Mouse (Mus musculus): ENCODE results near the gene Urgcp. TPM values are rescaled to one million over a fixed set of nuclear protein-coding genes. Genes with fewer than 3 reads are reported as not detected.
A peak's percentile ranks its signal among the peaks of the same experiment; 100 is the strongest.

The Urgcp gene
- total RNA-seq, 2 experiments from 2014 or later = 6.8 to 7.8 TPM

DNA sequence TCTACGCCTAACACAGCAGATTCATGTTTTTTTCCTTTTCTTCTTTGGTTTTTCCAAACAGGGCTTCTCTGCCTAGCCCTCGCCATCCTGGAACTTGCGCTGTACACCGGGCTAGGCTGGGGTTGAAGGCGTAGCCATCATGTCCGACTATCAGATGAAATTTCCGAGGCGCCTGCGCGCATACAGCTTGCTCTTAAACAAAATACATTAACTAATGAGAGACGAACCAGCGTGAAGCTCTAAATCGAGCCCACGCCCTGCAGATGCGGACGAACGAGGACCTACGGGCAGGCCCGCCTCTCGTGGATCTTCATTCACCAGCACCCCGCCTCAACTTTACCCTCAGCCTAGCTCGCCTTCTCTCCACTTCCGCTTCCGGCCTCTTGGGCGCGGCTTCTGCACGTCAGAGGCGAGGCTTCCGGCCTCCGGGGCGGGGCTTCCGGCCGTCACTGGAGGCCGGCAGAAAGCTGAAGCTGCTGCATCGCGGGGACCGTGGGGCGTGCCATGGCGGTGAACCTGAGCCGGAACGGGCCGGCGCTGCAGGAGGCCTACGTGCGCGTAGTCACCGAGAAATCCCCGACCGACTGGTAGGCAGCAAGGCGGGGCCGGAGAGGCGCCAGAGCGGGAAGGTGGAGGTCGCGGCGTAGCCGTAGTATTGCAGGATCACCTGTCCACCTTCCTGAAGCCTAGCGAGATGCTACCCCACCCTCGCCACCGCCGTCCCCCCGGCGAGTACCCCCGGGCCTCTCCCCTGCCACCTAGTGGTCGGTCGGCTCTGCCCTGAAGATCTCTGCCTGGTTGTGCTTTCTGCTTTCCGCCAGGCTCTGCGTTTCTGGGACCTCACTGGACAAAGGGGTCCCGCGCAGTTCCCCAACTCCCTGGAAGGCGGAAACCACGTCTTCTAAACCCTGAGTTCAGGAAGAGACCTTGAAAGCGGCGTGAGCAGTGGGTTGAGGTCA lies 26.2 kb upstream of the Urgcp start, which contains the start of gene Dbnl:
Gene Dbnl, plus strand, starts transcription at position 433 of the 959 bp plus-strand sequence.
- peak; percentile 93 for ATAC-seq (replicated peaks; ENCODE audit: low FRiP score, low TSS enrichment, poor library complexity, severe bottlenecking)

DNA sequence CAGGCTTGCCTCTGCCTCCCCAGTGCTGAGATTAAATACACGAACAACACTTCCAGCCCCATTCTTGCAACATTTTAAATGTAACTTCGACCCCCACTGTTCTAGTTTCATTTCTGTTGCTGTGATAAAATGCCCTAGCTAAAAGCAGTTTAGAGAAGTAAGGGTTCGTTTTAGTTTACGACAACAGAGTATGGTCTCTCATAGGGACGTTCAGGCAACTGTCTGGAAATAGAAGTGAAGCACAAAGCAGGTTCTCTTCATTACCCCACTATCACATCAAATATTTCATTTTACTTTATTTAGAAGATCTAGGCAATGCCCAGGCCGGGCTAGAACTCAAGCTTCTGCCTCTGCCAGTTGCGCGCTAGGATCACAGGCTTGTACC lies 25.5 kb upstream of the Urgcp start:
- no peak for ATAC-seq (replicated peaks; ENCODE audit: low FRiP score, low TSS enrichment, poor library complexity, severe bottlenecking)

DNA sequence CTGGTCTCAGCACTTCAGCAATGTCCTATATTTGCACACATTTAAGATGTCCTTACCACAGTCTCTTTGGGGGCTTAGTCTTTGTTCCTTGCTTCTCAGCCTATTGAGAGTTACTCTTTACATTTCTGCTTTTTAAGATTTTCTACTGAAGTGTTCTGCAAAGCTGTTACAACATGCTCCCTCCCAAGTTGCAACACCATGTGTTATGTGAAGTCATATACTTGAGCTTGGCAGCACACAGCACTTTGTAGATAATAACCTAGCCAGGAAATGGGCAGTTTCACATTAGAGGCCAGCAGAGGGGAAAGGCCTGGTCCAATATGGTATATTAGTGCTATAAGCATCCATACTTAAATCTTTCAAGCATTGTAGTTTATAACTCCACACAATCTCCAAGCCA lies 23.6 kb upstream of the Urgcp start:
- ATAC-seq (replicated peaks; ENCODE audit: low FRiP score, low TSS enrichment, poor library complexity, severe bottlenecking) = no peak

DNA sequence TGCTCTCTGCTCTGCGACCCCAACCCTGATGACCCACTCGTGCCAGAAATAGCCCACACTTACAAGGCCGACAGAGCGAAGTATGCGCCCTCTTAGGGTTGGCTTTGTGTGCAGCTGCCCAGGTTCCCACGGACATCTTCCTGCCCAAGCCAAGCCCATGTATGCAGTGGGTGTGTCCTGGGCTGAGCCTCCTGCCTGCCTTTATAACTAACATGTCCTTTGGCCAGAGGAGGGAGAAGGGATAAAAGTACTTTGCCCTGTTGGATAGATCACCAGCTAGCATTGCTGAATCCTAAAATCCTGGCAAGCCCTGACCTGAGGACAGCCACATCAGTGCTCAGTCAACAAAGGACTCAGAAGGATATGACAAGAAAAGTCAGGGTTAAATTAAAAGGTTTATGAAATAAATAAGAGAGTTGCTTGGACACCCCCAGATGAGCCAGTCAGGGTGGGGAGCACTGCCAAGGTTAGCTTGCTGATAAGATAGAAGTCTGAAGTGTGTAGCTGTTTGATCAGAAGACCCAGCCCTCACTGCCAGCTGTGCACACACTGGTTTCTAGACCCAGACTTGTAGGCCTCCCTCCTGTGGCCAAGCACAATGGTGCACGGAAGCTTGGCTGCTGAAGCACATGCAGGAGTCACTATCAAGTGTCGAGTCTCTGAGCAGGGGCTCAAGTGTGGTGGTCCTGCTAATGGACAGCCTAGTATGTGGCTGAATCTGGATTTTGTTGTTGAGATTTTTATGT lies 20.2 kb upstream of the Urgcp start:
- ATAC-seq (replicated peaks; ENCODE audit: low FRiP score, low TSS enrichment, poor library complexity, severe bottlenecking) = peak; percentile 95

DNA sequence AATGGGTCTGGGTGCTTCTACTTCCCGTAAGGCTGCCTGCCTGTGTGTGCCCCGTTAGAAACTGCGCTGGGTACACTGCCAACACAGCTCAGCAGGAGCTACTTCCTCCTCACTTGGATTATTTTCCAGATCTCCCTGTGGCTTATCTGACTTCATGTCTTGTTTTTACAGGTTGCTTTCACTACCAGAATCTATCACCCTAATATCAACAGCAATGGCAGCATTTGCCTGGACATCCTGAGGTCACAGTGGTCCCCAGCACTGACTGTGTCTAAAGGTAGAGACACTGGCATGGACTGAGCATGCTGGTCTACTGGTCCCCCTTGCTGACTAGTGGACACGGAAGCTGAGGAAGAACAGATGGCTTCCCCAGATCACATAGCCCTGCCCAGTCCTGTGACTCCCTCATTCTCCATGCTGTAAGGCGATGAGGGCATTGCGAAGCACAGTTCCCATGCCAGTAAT lies 17.9 kb upstream of the Urgcp start:
- no peak for ATAC-seq (replicated peaks; ENCODE audit: low FRiP score, low TSS enrichment, poor library complexity, severe bottlenecking)

DNA sequence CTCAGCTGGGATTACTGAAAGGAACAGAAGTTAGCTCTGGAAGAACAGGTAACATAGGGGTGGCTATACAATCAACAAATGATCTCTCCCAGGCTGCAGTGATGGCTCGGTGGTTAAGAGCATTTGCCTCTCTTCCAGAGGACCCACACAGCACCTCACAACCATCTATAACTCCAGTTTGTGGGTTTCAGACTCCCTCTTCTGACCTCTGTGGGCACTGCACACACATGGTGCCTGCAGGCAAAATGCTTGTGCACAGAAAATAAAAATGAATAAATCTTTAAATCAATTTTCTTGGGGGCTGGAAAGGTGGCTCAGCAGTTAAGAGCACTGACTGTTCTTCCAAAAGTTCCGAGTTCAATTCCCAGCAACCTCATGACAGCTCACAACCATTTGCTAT lies 16.3 kb upstream of the Urgcp start:
- ATAC-seq (replicated peaks; ENCODE audit: low FRiP score, low TSS enrichment, poor library complexity, severe bottlenecking) = peak; percentile 46; the same call in 1 of the 2 replicates

DNA sequence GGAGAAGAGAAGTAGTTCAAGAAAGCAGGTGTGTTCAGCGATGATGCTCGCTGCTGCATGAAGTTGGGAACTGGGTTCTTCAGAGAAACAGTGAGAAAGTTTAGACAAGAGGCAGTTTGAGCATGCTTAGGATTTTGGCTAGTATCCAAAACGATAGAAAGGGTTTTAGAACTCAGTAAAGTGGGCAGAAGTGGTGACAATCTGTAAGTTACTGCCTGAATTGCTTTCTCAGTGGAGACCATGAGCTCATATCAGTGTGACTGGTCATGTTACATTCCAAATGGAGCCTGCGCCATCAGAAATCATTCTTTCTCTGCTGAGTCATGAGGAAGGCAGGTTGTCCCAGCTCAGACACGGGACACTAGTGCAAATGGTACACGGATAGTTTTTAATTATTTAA lies 3.8 kb upstream of the Urgcp start:
- no peak for ATAC-seq (replicated peaks; ENCODE audit: low FRiP score, low TSS enrichment, poor library complexity, severe bottlenecking)

DNA sequence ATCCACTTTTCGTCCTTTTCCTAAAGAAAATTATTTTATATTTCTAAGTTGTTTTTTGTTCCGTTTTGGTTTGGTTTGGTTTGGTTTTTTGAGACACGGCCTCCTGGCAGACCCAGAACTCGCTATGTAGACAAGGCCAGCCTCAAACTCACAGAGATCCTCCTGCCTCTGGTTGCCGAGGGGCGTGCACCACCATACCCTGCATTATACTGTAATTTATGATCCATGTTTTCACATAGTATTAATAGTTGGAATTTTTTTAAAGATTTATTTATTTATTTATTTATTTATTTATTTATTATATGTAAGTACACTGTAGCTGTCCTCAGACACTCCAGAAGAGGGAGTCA lies 432 bp upstream of the Urgcp start:
- no peak for ATAC-seq (replicated peaks; ENCODE audit: low FRiP score, low TSS enrichment, poor library complexity, severe bottlenecking)

DNA sequence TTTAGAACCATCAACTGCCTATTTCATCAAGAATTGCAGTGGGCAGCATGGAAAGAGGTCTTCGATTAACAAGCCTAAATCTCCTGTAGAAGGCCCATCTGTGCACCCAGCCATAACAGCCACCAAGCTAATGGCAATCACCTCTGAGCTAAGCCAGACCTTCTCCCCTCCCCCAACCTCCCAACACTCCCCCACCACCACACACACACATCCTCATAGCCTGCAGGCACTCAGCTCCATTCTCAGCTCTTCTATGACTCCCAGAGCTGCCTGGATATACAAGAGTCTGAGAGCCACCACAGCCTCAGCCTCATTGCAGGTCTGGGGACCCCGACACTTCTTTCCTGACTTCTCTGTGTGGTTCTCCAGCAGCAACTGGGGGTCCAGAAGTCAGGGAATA lies 8.4 kb downstream of the Urgcp start:
- no peak for ATAC-seq (replicated peaks; ENCODE audit: low FRiP score, low TSS enrichment, poor library complexity, severe bottlenecking)

DNA sequence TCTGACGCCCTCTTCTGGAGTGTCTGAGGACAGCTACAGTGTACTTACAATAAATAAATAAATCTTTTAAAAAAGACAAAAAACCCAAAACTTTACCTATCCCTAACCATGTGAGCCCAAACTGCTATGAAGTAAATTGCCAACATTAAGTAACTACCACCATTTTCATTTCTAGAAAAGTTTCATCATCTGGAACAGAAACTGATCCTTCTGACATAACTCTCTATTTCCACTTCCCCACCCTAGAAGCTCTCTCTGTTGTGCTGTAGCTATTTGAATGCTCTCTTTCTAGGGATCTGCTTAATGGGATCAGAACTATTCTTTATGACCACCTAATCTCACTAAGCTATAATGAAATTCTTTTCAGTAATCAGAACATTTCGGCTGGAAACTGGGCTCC lies 17.2 kb downstream of the Urgcp start:
- no peak for ATAC-seq (replicated peaks; ENCODE audit: low FRiP score, low TSS enrichment, poor library complexity, severe bottlenecking)

DNA sequence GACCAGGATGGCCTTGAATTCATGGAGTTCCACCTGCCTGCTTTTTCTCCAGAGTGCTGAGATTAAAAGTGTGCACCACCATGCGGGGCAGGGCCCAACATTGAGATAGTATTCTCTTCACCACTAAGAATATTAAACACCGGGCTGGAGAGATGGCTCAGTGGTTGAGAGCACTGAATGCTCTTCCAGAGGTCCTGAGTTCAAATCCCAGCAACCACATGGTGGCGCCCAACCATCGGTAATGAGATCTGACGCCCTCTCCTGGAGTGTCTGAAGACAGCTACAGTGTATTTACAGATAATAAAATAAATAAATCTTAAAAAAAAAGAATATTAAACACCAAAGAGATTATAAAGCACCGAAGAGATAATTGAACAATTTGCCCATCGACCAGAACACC lies 20.1 kb downstream of the Urgcp start:
- ATAC-seq (replicated peaks; ENCODE audit: low FRiP score, low TSS enrichment, poor library complexity, severe bottlenecking) = no peak

DNA sequence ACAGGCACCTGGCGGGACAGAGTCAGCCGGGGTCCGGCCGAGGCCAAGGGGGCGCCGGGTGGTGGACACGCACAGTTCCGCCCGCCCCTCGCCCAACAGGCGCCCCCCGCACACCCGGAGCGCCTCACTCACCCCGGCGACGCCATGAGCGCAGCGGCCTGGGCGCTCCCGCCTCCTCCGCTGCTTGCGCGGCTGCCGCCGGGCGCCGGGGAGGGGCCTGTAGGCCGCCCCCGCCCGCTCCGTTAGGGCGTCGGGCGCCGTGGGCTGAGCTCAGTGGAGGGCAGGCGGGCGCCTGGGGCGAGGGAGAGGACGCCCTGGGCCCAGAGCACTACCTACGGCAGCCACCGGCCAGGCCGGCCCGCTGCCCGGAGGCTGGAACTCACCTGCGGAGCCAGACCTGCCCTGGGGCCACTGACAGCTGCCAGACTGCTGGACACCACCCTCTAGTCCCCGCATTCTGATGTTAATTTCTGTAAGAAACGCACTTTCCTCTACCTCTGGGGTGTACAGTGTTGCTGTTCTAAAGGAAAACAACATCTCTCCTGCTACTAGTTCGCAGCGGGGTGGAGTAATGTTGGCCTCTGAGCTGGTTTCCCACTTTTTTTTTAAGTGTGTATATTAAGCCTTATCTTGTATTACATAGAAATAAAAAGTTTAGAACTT lies 21.1 kb downstream of the Urgcp start:
- peak; percentile 94 for ATAC-seq (replicated peaks; ENCODE audit: low FRiP score, low TSS enrichment, poor library complexity, severe bottlenecking)

DNA sequence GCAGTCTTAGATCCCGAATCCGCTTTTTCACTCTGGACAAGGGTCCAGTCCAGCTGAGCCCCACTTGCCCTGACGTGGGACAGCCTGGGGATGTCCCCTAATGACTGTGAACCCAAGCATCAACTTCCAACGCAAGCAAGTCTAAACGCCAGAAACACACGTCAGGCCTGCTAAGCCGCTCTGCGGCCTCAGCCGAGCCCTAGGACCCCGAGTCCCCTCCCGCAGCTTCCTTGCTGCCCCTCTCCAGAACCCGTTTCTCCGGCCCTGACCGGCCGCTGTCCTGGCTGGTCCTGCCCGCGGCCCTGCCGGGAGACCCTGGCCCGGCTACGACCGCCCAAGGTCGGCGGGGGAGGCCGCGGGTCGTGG lies 21.6 kb downstream of the Urgcp start:
- ATAC-seq (replicated peaks; ENCODE audit: low FRiP score, low TSS enrichment, poor library complexity, severe bottlenecking) = no peak

DNA sequence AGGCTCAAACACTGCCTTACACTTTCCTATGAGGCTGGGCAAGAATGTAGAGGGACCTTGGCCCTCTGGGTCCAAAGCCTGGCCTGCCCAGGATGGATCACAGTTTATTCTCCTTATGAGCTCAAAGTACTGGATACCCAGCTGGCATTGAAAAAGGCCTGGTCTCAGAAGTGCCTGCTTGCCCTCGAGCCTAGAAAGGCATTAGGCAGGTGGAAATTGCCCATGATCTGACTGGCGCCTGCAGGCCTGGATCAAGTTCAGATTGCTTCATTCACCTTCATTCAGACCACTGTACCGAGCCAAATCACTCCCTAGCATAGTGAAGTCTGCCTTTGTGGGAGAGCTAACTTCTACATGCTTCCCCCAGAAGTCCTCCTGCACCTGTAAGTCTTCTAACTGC lies 22.3 kb downstream of the Urgcp start:
- no peak for ATAC-seq (replicated peaks; ENCODE audit: low FRiP score, low TSS enrichment, poor library complexity, severe bottlenecking)

DNA sequence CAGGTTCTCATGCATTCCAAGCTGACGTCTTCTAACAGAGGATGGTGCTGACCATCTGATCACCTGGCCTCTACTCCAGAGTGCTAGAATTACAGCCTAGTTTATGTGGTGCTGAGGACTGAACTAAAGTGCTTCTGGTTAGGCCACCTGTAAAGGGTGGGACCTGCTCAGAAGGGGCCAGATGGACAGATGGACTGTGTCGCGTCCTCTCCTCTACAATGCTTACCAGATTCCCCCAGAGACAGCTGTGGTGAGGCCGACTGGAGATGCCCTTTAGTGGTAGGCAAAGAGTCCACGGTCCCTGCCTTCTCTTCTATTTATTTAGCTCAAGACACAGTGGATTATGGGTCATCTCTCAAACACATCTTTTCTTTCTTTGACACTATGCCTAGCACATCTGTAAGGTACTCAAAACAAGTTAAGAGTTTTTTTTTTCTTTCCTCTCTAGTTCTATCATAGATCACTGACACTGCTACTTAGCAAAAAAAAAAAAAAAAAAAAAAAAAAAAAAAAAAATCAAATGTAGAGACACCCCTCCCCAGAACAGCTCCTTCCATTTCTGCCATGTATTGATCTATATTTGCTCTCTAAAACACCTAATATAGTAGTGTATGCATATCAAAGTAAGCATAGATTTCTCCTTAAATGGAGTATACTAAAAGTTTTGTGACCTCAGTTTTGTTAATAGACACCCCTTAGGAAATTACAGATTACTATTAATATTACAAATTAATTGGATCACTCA lies 23.1 kb downstream of the Urgcp start:
- ATAC-seq (replicated peaks; ENCODE audit: low FRiP score, low TSS enrichment, poor library complexity, severe bottlenecking) = no peak

DNA sequence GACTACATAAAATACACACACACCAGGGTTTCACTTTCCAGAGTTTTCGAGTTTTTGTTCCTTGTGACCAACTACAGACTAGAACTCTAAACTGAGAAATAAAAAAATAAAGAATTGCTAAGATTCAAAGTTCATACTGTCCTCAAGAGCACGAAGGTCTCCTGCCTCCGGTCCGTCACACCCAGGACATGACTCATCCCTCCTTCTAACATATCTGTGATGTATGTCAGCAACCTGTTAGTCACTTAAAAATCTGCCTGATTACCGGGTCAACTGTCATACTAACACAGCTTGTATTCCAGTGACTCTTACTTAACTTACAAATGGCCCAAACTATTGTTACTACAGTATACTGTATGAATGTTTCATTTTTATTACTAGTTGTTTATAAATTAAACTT lies 25.0 kb downstream of the Urgcp start:
- no peak for ATAC-seq (replicated peaks; ENCODE audit: low FRiP score, low TSS enrichment, poor library complexity, severe bottlenecking)

DNA sequence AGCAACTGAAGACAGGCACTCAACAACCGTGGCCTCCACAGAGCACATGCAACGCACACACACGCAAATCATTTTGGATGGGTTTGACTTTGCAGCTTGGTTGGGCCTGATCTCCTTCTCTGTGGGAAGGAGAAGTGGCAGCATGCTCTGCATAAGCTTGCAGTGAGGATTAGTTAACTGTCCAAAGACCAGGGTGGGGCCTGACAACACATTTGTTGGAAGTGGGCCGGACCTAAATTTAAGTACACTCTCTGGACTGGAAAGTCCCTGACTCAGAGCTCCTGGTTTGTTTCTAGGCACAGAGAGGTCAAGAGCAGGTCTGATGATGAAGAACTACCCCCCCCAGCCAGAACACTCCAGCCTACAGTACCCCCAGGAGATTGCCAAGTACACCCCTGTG lies 27.9 kb downstream of the Urgcp start:
- ATAC-seq (replicated peaks; ENCODE audit: low FRiP score, low TSS enrichment, poor library complexity, severe bottlenecking) = no peak

DNA sequence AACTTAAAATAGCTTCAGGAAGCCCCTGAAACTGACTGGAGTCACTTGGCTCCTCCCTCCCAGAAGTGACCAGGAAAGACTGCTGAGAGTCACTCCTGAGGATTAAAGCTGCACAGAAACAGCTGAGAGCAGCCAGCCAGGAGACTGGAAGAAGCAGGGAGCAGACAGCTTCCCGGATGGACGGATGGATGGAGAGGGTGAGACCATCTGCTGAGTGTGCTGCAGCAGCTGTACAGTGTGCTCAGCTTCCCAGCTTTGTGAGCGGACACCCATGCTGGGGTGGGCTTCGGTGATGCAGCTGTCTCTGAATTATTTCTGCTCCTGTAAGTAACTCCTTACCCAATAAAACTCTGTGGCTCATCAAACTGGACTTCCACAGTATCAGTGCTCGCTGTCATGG lies 29.8 kb downstream of the Urgcp start:
- ATAC-seq (replicated peaks; ENCODE audit: low FRiP score, low TSS enrichment, poor library complexity, severe bottlenecking) = no peak

DNA sequence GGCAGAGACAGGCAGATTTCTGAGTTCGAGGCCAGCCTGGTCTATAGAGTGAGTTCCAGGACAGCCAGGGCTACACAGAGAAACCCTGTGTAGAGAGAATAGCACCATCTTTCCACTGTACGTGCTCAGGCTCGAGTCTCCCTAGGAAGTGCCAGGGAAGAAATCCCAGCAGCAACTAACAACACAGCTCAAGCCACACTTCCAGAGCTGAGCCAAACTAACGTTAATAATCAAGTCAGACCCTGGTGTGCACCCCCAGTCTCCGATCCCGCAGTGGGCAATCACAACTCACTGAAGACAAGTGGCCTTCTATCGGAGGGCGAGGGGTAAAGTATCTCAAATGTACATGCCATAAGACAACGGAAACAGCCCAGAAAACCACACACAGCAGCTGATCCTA lies 32.6 kb downstream of the Urgcp start:
- ATAC-seq (replicated peaks; ENCODE audit: low FRiP score, low TSS enrichment, poor library complexity, severe bottlenecking) = no peak

Data from megakaryocyte-erythroid progenitor cell, adult 5-6 weeks (primary cell).